Mouse (Mus musculus) bone marrow macrophage, adult 2 months (primary cell): ENCODE measurements around the gene Psap.

ENCODE experiments used
- CTCF ChIP-seq: IDR thresholded peaks from 2 replicates; pipeline ENCODE4 v1.5.1; 2012; ENCODE audit warnings: low read depth, mild to moderate bottlenecking, low read length, moderate library complexity
- POLR2A ChIP-seq: IDR thresholded peaks from 2 replicates; pipeline ENCODE4 v1.6.1; 2012; ENCODE audit warnings: mild to moderate bottlenecking, low read depth, low read length, borderline replicate concordance

- TF ChIP-seq CTCF (no peak), POLR2A (no peak)
These were observed 12.2 kb upstream of the Psap start for GRCm38 (mm10) chr10:60265252-60265651.
